8 mouse cellular contexts compared by ENCODE assay signal in genomic region chr7:90150311-90150710, GRCm38 (mm10). TPM values are rescaled to one million over a fixed set of nuclear protein-coding genes. Genes with fewer than 3 reads are reported as not detected.
DNase-seq lines count a peak whose midpoint lies in the region; ATAC-seq lines count a peak whose summit lies in the region.

No protein-coding gene starts in this region.

- peak; percentile 55 for DNase-seq in layer of hippocampus, adult 11-12 months (ENCODE audit: low spot score)
- no peak for DNase-seq in layer of hippocampus, postnatal 25 days (ENCODE audit: extremely low spot score in 1 of 2, low spot score in 1 of 2)
- peak; percentile 25 for DNase-seq in adrenal gland, adult 8-10 months
- DNase-seq in embryonic facial prominence, embryonic 11.5 days (ENCODE audit: low spot score): peak; percentile 54
- DNase-seq in heart, postnatal 10 days: peak; percentile 75 to 76
- DNase-seq in kidney, postnatal 14 days: peak; percentile 68
- peak; percentile 30 for DNase-seq in spleen, adult 12 weeks (ENCODE audit: low spot score)

- no peaks in the 10 kb centered on the region for H3K9me3 ChIP-seq in embryonic facial prominence, embryonic 11.5 days (replicated peaks; ENCODE audit: control insufficient read depth, low read length)

- WGBS in embryonic facial prominence, embryonic 11.5 days: 43% methylated on average over 2 of the region's 2 CpGs

- no peak for ATAC-seq in embryonic facial prominence, embryonic 11.5 days (replicated peaks; ENCODE audit: insufficient number of reproducible peaks, low FRiP score, low TSS enrichment, low read depth)
- peak; percentile 78 for ATAC-seq in megakaryocyte progenitor cell, adult 5-6 weeks (replicated peaks; ENCODE audit: poor library complexity)

- no peaks in the 10 kb centered on the region for H3K4me1 ChIP-seq in embryonic facial prominence, embryonic 11.5 days (ENCODE audit: control insufficient read depth, insufficient read depth, low read length)

- intact Hi-C loops in heart, postnatal 10 days (cut with DNase I): loop anchor here (2.0 kb wide), 1 partner anchor 114 kb away; the partner anchor contains the start of gene Ccdc83

- H3K4me2 ChIP-seq in embryonic facial prominence, embryonic 11.5 days (ENCODE audit: low read depth, low read length): no peak overlapping the region

- no peaks in the 10 kb centered on the region; the same call in 1 of the 2 replicates for H3K36me3 ChIP-seq in embryonic facial prominence, embryonic 11.5 days (replicated peaks; ENCODE audit: control insufficient read depth, insufficient read depth, low read depth, low read length)

- no peak overlapping the region for H3K4me3 ChIP-seq in embryonic facial prominence, embryonic 11.5 days (ENCODE audit: low read depth, low read length)

- H3K27me3 ChIP-seq in embryonic facial prominence, embryonic 11.5 days (ENCODE audit: control insufficient read depth, insufficient read depth, low read length): no peaks in the 10 kb centered on the region

- H3K27ac ChIP-seq in embryonic facial prominence, embryonic 11.5 days (replicated peaks; ENCODE audit: low read depth, low read length): no peak overlapping the region

- no peak overlapping the region for H3K9ac ChIP-seq in embryonic facial prominence, embryonic 11.5 days (replicated peaks; ENCODE audit: low read length)

RNA-seq across cellular contexts. Expression of gene Picalm, which starts 20.3 kb away (rescaled TPM):
- 100 to 1,000 TPM; 145 to 155 TPM for total RNA-seq in layer of hippocampus, postnatal 25 days (2021)
- total RNA-seq in adrenal gland, adult 8-10 months (2022): 100 to 1,000 TPM; 106 to 151 (median 133) TPM
- polyA plus RNA-seq in embryonic facial prominence, embryonic 11.5 days (2014; fragmentation: Nextera tagmentation; extraction: Ambion mirVana): 31.6 and 32.1 TPM in 2 replicates
- 100 to 1,000 TPM; 218 to 284 TPM for total RNA-seq in heart, postnatal 10 days (2021)
- 101 and 140 TPM in 2 replicates for total RNA-seq in megakaryocyte progenitor cell, adult 5-6 weeks (2015)
- 97.1 and 131 TPM in 2 replicates for total RNA-seq in megakaryocyte progenitor cell, adult 5-6 weeks (2017)

Comparison
In these comparisons a context has a peak if more than half of its experiments do, and no peak if none do; other contexts are left out.
1. DNase-seq: peak in layer of hippocampus, adult 11-12 months (single experiment), adrenal gland, adult 8-10 months (single experiment), embryonic facial prominence, embryonic 11.5 days (single experiment), heart, postnatal 10 days (2 of 2), kidney, postnatal 14 days (single experiment) and spleen, adult 12 weeks (single experiment); none in layer of hippocampus, postnatal 25 days (0 of 2).